Mouse (Mus musculus): ENCODE data around the gene Lrr1. TPM values are rescaled to one million over a fixed set of nuclear protein-coding genes. Genes with fewer than 3 reads are reported as not detected.

Lrr1 gene
- total and polyA plus RNA-seq, 3 experiments, result 14.1 to 23.1 TPM; not detected in 1

DNA sequence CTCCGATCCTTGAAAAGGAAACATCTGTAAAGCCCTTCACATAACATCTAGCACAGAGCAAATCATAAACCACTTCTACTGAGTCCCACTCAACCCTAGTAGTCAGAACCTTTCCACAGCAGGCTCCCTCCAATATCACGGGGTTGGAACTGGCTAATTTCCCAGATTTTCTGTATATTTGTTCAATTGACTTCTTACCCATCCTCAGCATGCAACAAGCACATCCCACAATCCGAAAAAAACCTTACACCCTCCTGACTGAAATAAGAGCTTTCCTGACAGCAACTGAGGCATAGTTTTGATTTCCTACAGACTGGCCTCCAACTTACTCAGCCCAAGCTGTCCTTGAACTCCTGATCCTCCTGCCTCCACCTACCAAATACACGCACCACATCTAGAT is 12.2 kb upstream of the Lrr1 start:
- Histone ChIP-seq H3K36me3 (ENCODE audit: control insufficient read depth in 1 of 2, insufficient read depth in 2 of 2, low read length in 2 of 2) (peaks cover 8 to 17% of the 10 kb centered on the region in 2 experiments), H3K9me3 (replicated peaks; ENCODE audit: insufficient read depth, low read length) (no peaks in the 10 kb centered on the region), H3K4me1 (ENCODE audit: control insufficient read depth in 1 of 2, insufficient read depth in 2 of 2, low read length in 2 of 2) (peaks cover 0 to 7% of the 10 kb centered on the region in 2 experiments; a peak in 3 of 4 replicates), H3K27ac (ENCODE audit: control insufficient read depth, low read depth, low read length) (no peak overlapping the region), H3K27me3 (ENCODE audit: control insufficient read depth in 1 of 2, insufficient read depth in 2 of 2, low read length in 2 of 2) (no peaks in the 10 kb centered on the region), H3K9ac (ENCODE audit: control insufficient read depth, low read depth, low read length, poor library complexity, severe bottlenecking) (no peak overlapping the region), H3K4me3 (ENCODE audit: control insufficient read depth in 1 of 2, insufficient read depth in 1 of 2, low read depth in 2 of 2, low read length in 2 of 2) (no peak overlapping the region), H3K79me2 (ENCODE audit: control insufficient read depth, insufficient read depth, low read length, poor library complexity) (peaks cover 11% of the 10 kb centered on the region)
- peak; percentile 53 for DNase-seq (ENCODE audit: low read depth, low spot score)
- TF ChIP-seq POLR2AphosphoS2 (IDR thresholded peaks at IDR 0.05; ENCODE audit: low read length), result peak; percentile 71
- TF ChIP-seq ZNF384 (IDR thresholded peaks at IDR 0.05; ENCODE audit: low read depth, low read length), result no peak
- no peak for TF ChIP-seq UBTF (IDR thresholded peaks at IDR 0.05; ENCODE audit: borderline replicate concordance, insufficient read depth, low read depth, low read length)
- peak in 1 of 2 experiments; percentile 62; a peak in 2 of 4 replicates for TF ChIP-seq POLR2A (IDR thresholded peaks at IDR 0.05; ENCODE audit: control insufficient read depth in 1 of 2, insufficient read depth in 1 of 2, low read depth in 1 of 2, low read length in 2 of 2, poor library complexity in 1 of 2)
- TF ChIP-seq MXI1 (IDR thresholded peaks at IDR 0.05; ENCODE audit: low read depth, low read length), result no peak
- TF ChIP-seq GATA1 (IDR thresholded peaks at IDR 0.05; ENCODE audit: low read depth, low read length), result no peak

DNA sequence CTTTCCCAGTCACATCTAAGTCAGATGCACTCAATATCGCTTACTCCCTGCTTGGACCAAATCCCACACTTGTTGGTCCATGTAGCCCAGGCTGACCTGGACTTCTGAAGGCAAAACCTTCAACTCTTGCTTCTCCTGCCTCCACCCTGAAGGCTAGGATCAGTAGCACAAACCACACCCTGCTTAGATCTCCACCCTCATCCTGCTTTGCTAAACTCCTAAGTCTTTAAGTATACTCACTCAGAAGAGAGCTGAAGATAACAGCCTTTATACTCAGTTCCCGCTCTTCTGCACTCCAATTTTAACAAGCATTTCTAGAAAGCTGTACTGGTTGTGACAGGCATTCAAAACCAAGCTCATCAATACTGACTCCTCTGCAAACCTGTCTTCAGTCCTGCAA is 11.5 kb upstream of the Lrr1 start:
- peak overlapping the region; percentile 93 for H3K27ac ChIP-seq (ENCODE audit: control insufficient read depth, low read depth, low read length)
- H3K4me3 ChIP-seq (ENCODE audit: control insufficient read depth in 1 of 2, insufficient read depth in 1 of 2, low read depth in 2 of 2, low read length in 2 of 2), result peak overlapping the region in 1 of 2 experiments; percentile 100; a peak in 2 of 4 replicates

GRCm38 (mm10) chr12:69158366-69158764 is 10.2 kb upstream of the Lrr1 start:
- TF ChIP-seq TCF12 (IDR thresholded peaks at IDR 0.05; ENCODE audit: low read depth, low read length) (no peak), EP300 (IDR thresholded peaks at IDR 0.05; ENCODE audit: low read depth in 1 of 2, low read length in 2 of 2) (no peak), CHD1 (IDR thresholded peaks at IDR 0.05; ENCODE audit: low read depth, low read length) (peak; percentile 58), BHLHE40 (IDR thresholded peaks at IDR 0.05; ENCODE audit: borderline replicate concordance, low read depth, low read length) (no peak)

More for the DNA sequence above, 11.5 kb upstream of the Lrr1 start:
- Histone ChIP-seq H3K79me2 (ENCODE audit: control insufficient read depth, insufficient read depth, low read length, poor library complexity) (peaks cover 11% of the 10 kb centered on the region), H3K27me3 (ENCODE audit: control insufficient read depth in 1 of 2, insufficient read depth in 2 of 2, low read length in 2 of 2) (no peaks in the 10 kb centered on the region), H3K9ac (ENCODE audit: control insufficient read depth, low read depth, low read length, poor library complexity, severe bottlenecking) (peak overlapping the region; percentile 99), H3K36me3 (ENCODE audit: control insufficient read depth in 1 of 2, insufficient read depth in 2 of 2, low read length in 2 of 2) (peaks cover 8 to 17% of the 10 kb centered on the region in 2 experiments), H3K4me1 (ENCODE audit: control insufficient read depth in 1 of 2, insufficient read depth in 2 of 2, low read length in 2 of 2) (peaks cover 0 to 7% of the 10 kb centered on the region in 2 experiments; a peak in 3 of 4 replicates), H3K9me3 (replicated peaks; ENCODE audit: insufficient read depth, low read length) (no peaks in the 10 kb centered on the region)
- no peak for DNase-seq (ENCODE audit: low read depth, low spot score)
- no peak for TF ChIP-seq GATA1 (IDR thresholded peaks at IDR 0.05; ENCODE audit: low read depth, low read length)
- TF ChIP-seq MAX (IDR thresholded peaks at IDR 0.05; ENCODE audit: low read length), result no peak
- 0 out of 2 replicates have a peak, but pooled peaks have one; percentile 34 for TF ChIP-seq CHD1 (IDR thresholded peaks at IDR 0.05; ENCODE audit: low read depth, low read length)
- no peak for TF ChIP-seq RAD21 (IDR thresholded peaks at IDR 0.05; ENCODE audit: low read depth, low read length)
- TF ChIP-seq ZC3H11A (IDR thresholded peaks at IDR 0.05; ENCODE audit: low read depth, low read length), result no peak
- TF ChIP-seq TAL1 (IDR thresholded peaks at IDR 0.05; ENCODE audit: low read length), result no peak
- peak; percentile 4 to 48; a peak in 2 of 4 replicates for TF ChIP-seq POLR2A (IDR thresholded peaks at IDR 0.05; ENCODE audit: control insufficient read depth in 1 of 2, insufficient read depth in 1 of 2, low read depth in 1 of 2, low read length in 2 of 2, poor library complexity in 1 of 2)
- TF ChIP-seq ZMIZ1 (IDR thresholded peaks at IDR 0.05; ENCODE audit: low read depth, low read length), result no peak
- TF ChIP-seq SIN3A (IDR thresholded peaks at IDR 0.05; ENCODE audit: low read length), result no peak
- TF ChIP-seq MAFK (IDR thresholded peaks at IDR 0.05; ENCODE audit: borderline replicate concordance, low read depth, low read length), result no peak
- 0 out of 2 replicates have a peak, but pooled peaks have one; percentile 5 for TF ChIP-seq TBP (IDR thresholded peaks at IDR 0.05; ENCODE audit: low read depth, low read length)
- TF ChIP-seq POLR2AphosphoS2 (IDR thresholded peaks at IDR 0.05; ENCODE audit: low read length), result peak; percentile 20; the same call in 1 of the 2 replicates

More at GRCm38 (mm10) chr12:69158366-69158764, 10.2 kb upstream of the Lrr1 start:
- Histone ChIP-seq H3K4me1 (ENCODE audit: control insufficient read depth in 1 of 2, insufficient read depth in 2 of 2, low read length in 2 of 2) (peaks cover 0 to 11% of the 10 kb centered on the region in 2 experiments; a peak in 3 of 4 replicates), H3K9ac (ENCODE audit: control insufficient read depth, low read depth, low read length, poor library complexity, severe bottlenecking) (peak overlapping the region; percentile 99), H3K79me2 (ENCODE audit: control insufficient read depth, insufficient read depth, low read length, poor library complexity) (peaks cover 11% of the 10 kb centered on the region), H3K4me3 (ENCODE audit: control insufficient read depth in 1 of 2, insufficient read depth in 1 of 2, low read depth in 2 of 2, low read length in 2 of 2) (peak overlapping the region; percentile 87 to 100), H3K27me3 (ENCODE audit: control insufficient read depth in 1 of 2, insufficient read depth in 2 of 2, low read length in 2 of 2) (no peaks in the 10 kb centered on the region), H3K36me3 (ENCODE audit: control insufficient read depth in 1 of 2, insufficient read depth in 2 of 2, low read length in 2 of 2) (peaks cover 8 to 18% of the 10 kb centered on the region in 2 experiments), H3K27ac (ENCODE audit: control insufficient read depth, low read depth, low read length) (peak overlapping the region; percentile 93), H3K9me3 (replicated peaks; ENCODE audit: insufficient read depth, low read length) (no peaks in the 10 kb centered on the region)
- DNase-seq (ENCODE audit: low read depth, low spot score), result peak; percentile 55
